Mouse (Mus musculus) R1 (cell line): Measurements from ENCODE around the gene Ifi27l2a.

ENCODE experiments used
- DNase-seq: peaks from one replicate; pipeline ENCODE4 v3.0.0-alpha.2; 2018; ENCODE audit warnings: low read depth, low spot score

The Ifi27l2a gene

DNA sequence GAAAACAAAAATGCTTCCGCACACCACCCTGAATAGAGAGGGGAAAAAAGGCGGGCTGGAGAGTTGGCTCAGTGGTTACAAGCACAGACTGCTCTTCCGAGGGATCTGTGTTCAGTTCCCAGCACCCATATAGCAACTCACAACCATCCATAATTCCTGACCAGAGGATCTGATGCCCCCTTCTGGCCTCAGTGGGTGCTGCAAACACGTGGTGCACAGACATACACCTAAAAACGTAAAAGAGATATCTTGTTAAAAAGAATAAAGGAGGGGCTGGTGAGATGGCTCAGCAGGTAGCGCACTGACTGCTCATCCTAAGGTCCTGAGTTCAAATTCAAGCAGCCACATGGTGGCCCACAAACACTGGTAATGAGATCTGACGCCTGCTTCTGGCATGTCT lies 16.8 kb downstream of the Ifi27l2a start:
- DNase-seq = peak; percentile 55

DNA sequence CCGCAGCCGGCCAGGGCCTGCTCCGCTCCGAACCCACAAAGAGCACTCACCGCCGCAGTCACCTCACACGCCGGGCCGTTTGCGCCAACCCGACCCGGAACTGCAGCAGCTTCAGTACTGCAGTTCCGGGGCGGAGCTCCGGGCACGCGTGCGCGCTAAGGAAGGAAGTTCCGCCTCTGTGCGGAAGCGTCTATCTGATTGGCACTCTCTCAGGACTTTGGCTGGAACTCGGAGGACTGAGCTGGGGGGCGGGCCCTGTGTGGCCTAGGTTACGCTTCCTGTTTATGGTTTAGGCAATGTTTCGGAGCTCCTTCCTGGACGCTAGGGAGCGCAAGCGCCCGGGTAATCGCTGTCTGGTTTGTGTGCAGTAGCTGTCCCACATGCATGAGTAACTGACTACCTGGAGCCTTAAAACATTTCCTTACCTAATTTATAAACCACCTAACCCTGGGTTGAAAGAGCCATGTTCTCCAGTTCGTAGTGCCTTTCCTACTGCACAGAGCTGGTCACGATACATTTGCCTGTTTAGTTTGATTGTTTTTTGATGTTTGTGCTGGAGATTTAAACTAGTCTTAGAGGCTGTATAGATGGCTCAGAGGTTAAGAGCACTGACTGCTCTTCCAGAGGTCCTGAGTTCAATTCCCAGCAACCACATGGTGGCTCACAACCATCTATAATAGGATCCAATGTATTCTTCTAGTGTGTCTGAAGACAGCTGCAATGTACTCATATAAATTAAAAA lies 17.6 kb downstream of the Ifi27l2a start, which contains the start of gene Ddx24:
Ddx24 (minus strand) TSS at position 102 of the 742 bp plus-strand sequence.
- DNase-seq = peak; percentile 99

DNA sequence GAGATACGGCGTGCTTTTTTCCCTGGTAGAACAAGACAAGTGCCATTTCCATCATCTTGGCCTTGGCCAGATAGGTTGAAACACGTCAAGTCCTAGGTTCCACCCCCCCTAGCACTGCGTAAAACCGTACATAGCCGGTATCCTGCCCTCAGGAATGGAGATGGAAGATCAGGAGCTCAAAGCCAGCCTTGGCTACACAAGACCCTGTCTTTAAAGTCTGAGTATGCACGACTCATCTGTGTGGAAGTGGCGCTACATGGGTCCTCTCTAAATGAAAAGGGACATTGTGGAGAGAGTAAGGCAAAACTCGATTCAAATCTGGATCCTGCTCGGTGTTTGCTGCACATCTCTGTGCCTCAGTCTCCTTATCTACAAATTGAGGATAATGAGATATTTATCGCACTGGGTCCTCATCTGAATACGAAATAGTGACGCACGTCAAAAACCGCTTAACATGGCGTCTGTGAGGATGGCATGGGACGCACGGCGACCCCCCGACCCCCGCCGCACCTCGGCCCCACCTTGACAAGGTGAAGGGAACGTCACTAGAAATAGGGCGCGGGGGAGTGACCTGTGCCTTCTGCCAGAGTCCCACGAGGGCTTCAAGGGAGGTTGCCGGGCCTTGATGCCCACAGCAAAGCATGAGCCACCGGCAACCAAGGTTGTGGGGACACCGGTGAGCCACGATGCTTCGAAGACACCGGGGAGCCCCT lies 18.3 kb downstream of the Ifi27l2a start:
- no peak for DNase-seq

DNA sequence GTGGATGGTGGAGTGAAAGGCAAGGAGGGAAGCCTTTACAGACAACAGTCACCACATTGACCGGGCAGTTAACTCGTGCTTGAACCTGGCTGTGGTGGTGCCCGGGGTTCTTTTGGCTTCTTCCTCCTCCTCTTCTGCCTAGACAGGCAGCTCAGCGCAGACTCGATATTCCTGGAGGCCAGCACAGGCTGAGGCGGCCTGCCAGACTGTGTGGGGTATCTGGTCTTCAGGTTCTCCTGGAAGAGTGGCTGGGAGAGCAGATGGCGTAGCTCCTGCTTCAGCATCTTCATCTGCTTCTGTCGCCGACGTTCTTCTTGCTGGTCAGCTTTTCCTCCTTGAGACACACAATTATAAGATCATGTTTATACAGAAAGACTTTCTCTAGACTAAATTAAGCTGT lies 35.3 kb downstream of the Ifi27l2a start:
- no peak for DNase-seq

DNA sequence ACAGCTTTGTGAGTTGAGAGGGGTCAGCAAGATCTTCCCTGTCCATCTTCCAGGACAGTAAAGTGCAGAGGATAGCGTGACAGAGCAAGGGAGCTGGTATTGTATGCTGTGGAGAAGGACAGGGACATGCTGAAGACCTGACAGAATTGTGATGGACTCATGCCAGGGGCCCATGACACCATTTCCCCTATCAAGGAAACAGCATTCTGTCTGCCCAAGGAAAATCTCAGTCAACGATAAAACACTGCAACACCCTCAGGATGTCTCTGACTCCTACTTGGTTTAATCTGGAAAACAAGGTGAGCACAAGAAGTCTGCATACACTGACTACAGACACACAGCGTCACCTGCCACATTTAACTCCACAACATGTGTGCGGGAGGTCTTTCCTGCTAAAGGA lies 35.8 kb downstream of the Ifi27l2a start, which contains the start of gene 9330161L09Rik:
9330161L09Rik (minus strand) TSS at position 101 of the 400 bp plus-strand sequence.
- DNase-seq = no peak

DNA sequence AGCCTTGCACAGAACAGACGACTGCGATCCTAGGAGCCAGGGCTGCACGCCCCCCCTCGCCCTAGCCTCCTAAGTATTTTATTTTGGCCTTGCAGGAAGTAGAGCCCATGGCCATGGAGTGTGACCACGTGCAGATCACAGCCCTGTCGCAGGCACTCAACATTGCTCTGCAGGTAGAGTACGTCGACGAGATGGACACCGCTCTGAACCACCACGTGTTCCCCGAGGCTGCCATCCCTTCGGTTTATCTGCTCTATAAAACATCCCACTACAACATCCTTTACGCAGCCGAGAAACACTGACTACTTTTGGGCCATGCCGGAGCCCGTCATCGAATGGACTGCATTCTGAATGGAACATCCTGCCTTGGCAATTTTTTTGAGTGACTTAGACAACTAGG lies 39.3 kb downstream of the Ifi27l2a start:
- no peak for DNase-seq

DNA sequence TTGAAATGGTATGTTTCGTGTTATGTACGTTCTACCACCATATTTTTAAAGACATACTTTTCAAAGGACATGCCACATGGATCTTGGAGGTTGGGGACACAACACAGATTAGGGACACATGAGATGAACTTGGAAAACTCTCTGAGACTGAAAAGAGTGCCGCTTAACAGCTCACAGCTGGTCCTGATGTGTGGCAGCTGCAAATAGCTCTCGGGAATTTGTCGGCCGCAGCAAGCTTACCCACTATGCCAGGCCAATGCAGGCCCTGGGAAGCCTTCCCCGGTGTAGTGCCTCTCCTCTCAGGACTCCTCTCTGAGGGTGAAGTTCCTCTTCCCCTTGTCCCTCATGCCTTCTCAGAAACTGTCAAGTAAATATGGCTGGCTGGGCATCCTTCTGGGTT lies 46.7 kb downstream of the Ifi27l2a start:
- DNase-seq = no peak

DNA sequence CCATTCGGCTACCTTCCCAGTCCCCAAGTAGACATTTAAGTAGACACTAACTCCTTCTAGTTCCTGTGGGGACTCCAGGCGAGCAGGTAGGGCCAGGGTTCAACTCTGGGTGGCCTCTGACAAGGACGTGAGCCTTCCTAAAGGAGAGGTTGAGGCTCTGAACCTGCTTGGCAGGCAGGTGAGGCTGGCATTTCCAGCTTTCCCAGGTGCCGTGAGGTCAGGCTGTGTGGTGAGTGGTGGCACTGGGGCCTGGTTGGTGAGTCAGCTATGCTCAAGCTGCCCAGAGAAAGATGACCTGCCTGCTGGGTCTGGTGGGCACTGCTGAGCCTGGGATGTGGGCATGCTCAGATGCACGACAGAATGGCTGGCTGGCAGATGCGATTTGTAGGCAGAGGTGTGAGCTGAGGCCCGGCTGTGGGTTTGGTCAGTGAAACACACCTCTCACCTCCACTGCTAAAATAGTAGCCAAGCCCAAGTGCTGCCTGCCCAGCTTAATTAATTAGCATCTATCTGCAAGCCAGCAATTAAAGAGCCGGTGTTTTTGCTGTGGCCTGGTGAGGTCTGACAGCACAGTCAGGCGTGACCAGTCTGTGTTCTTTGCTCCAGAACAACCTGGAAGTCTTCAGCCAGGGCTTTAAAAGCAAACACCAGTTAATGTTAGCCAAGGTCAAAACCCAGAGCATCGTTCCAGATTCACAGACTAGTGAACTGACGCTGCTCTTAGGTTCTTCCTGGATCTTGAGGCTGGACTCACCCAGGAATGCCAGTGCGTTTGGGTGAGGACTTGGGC lies 47.8 kb downstream of the Ifi27l2a start:
- DNase-seq = no peak

DNA sequence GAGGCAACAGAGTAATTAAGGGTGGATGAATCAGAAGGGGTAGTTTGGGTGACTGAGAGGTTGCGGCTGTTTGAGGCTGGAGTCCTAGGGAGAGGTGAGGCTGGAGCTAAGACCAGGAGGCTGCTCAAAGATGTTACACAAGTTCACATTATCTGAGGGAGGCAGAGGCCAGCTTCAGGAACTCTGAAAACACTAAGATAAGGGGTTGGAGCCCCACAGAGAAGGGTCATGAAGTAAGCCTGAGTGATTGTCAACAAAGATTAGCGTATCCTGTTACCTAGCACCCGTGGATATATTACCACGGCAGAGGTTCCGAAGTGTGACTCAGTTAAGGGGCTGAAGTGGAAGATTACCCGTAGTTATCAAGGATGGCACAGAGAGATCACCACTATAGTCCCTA lies 50.0 kb downstream of the Ifi27l2a start:
- no peak for DNase-seq
